Mouse (Mus musculus): ENCODE measurements around the gene Mrgpre.

The Mrgpre gene

GRCm38 (mm10) chr7:143783996-143784829 lies at the start of gene Mrgpre:
Mrgpre (minus strand) TSS chr7:143784500.
- peak; percentile 74 for DNase-seq

- no peak for DNase-seq
These were observed 49.4 kb upstream of the Mrgpre start for GRCm38 (mm10) chr7:143833581-143834190.

- DNase-seq = no peak
These were observed 48.3 kb upstream of the Mrgpre start for GRCm38 (mm10) chr7:143832611-143833010.

- no peak for DNase-seq
These were observed 47.9 kb upstream of the Mrgpre start for GRCm38 (mm10) chr7:143832196-143832595.

- DNase-seq = no peak
These were observed 46.1 kb upstream of the Mrgpre start for GRCm38 (mm10) chr7:143830399-143830798.

- DNase-seq = peak; percentile 95
These were observed 45.4 kb upstream of the Mrgpre start for GRCm38 (mm10) chr7:143829504-143830331.

- no peak for DNase-seq
These were observed 42.7 kb upstream of the Mrgpre start for GRCm38 (mm10) chr7:143826985-143827384.

- DNase-seq = no peak
These were observed 38.9 kb upstream of the Mrgpre start for GRCm38 (mm10) chr7:143823266-143823605.

- peak; percentile 99 for DNase-seq
These were observed 38.3 kb upstream of the Mrgpre start, which contains the start of the genes Nadsyn1 and Dhcr7 for GRCm38 (mm10) chr7:143822375-143823265. Nadsyn1 (minus strand) TSS chr7:143822849. Dhcr7 (plus strand) TSS chr7:143823145.

GRCm38 (mm10) chr7:143821241-143821640 lies 36.9 kb upstream of the Mrgpre start:
- no peak for DNase-seq

GRCm38 (mm10) chr7:143819201-143819600 lies 34.9 kb upstream of the Mrgpre start:
- DNase-seq = no peak

- peak; percentile 62 for DNase-seq
These were observed 24.6 kb upstream of the Mrgpre start for GRCm38 (mm10) chr7:143808909-143809308.

- no peak for DNase-seq
These were observed 20.9 kb upstream of the Mrgpre start for GRCm38 (mm10) chr7:143805199-143805624.

- no peak for DNase-seq
These were observed 17.1 kb upstream of the Mrgpre start for GRCm38 (mm10) chr7:143801195-143802065.

- no peak for DNase-seq
These were observed 16.5 kb upstream of the Mrgpre start for GRCm38 (mm10) chr7:143800770-143801169.

- DNase-seq = no peak
These were observed 14.5 kb upstream of the Mrgpre start for GRCm38 (mm10) chr7:143798783-143799182.

GRCm38 (mm10) chr7:143793121-143793520 lies 8.8 kb upstream of the Mrgpre start:
- DNase-seq = peak; percentile 62

- DNase-seq = no peak
These were observed 8.2 kb upstream of the Mrgpre start for GRCm38 (mm10) chr7:143792336-143792985.

- peak; percentile 21 for DNase-seq
These were observed 813 bp downstream of the Mrgpre start for GRCm38 (mm10) chr7:143783378-143783995.

GRCm38 (mm10) chr7:143777375-143777774 lies 6.9 kb downstream of the Mrgpre start:
- DNase-seq = no peak

Measured in thymus, postnatal 25 days (tissue).